Mouse (Mus musculus) stomach, embryonic 15.5 days (tissue): ENCODE data around the gene Rps6ka2. TPM values are rescaled to one million over a fixed set of nuclear protein-coding genes. Genes with fewer than 3 reads are reported as not detected.
"Not testable (repeated sequence)": the region's sequence is repeated elsewhere in the genome, so short reads cannot be mapped to it uniquely, and the experiment has no call there.

Experiments
- ATAC-seq: fragments of 200-750 bp; cut with Nextera tagmentation; 2 replicates; pipeline ENCODE4 v1.8.0; 2017; ENCODE audit warnings: low read depth, moderate number of reproducible peaks, moderate TSS enrichment; ENCODE audit not compliant: insufficient read depth, low FRiP score
- H3K27ac ChIP-seq: fragments of 300-500 bp; sonication (generic); 2 replicates; pipeline ENCODE4 v1.5.1; 2015; ENCODE audit warnings: mild to moderate bottlenecking, inconsistent platforms
- H3K27me3 ChIP-seq: fragments of 300-500 bp; sonication (generic); replicated peaks from 2 replicates; pipeline ENCODE4 v1.6.1; 2015; ENCODE audit warnings: inconsistent platforms
- H3K36me3 ChIP-seq: fragments of 300-500 bp; sonication (generic); 2 replicates; pipeline ENCODE4 v1.6.1; 2015; ENCODE audit warnings: inconsistent platforms
- H3K4me1 ChIP-seq: fragments of 300-500 bp; sonication (generic); 2 replicates; pipeline ENCODE4 v1.6.1; 2015; ENCODE audit warnings: inconsistent platforms
- H3K4me2 ChIP-seq: fragments of 300-500 bp; sonication (generic); 2 replicates; pipeline ENCODE4 v1.6.1; 2015; ENCODE audit warnings: mild to moderate bottlenecking, inconsistent platforms
- H3K4me3 ChIP-seq: fragments of 300-500 bp; sonication (generic); replicated peaks from 2 replicates; pipeline ENCODE4 v1.5.1; 2015; ENCODE audit warnings: inconsistent platforms
- H3K9ac ChIP-seq: fragments of 300-500 bp; sonication (generic); 2 replicates; pipeline ENCODE4 v1.6.1; 2015; ENCODE audit warnings: inconsistent platforms
- H3K9me3 ChIP-seq: fragments of 300-500 bp; sonication (generic); 2 replicates; pipeline ENCODE4 v1.6.1; 2016; ENCODE audit warnings: inconsistent platforms
- WGBS: fragments of 180-500 bp; shearing (Covaris S2); methylation state at CpG from one replicate; pipeline ENCODE4 v1.1.7; 2015; 5-methylcytosine and 5-hydroxymethylcytosine counted together
- polyA plus RNA-seq: library from polyadenylated mRNA; unstranded; fragments of >200 nt; fragmentation: Nextera tagmentation; extraction: Ambion mirVana; gene quantifications from 2 replicates; pipeline ENCODE4 v1.2.1, GENCODE M21; 2015

Rps6ka2 gene
- polyA plus RNA-seq, 1 experiment from 2014 or later = 8.5 TPM

- 81% methylated on average over 1 of the region's 1 CpGs for WGBS
- ATAC-seq = no peak
- Histone ChIP-seq H3K4me2 (no peak overlapping the region), H3K27ac (no peak overlapping the region), H3K27me3 (no peaks in the 10 kb centered on the region), H3K4me3 (no peak overlapping the region), H3K9me3 (no peaks in the 10 kb centered on the region), H3K4me1 (0 out of 2 replicates have a peak, but pooled peaks cover 5% of the 10 kb centered on the region), H3K9ac (no peak overlapping the region), H3K36me3 (no peaks in the 10 kb centered on the region)
These were observed 5.4 kb downstream of the Rps6ka2 start for GRCm38 (mm10) chr17:7175293-7175692.

- Histone ChIP-seq H3K9ac (no peak overlapping the region), H3K4me1 (peaks cover 5% of the 10 kb centered on the region; the same call in 1 of the 2 replicates), H3K27ac (0 out of 2 replicates have a peak overlapping the region, but pooled peaks have one; percentile 0), H3K4me2 (no peak overlapping the region), H3K4me3 (no peak overlapping the region), H3K27me3 (no peaks in the 10 kb centered on the region), H3K9me3 (no peaks in the 10 kb centered on the region), H3K36me3 (no peaks in the 10 kb centered on the region)
- no peak for ATAC-seq
- 35% methylated on average over 2 of the region's 2 CpGs for WGBS
These were observed 6.5 kb downstream of the Rps6ka2 start for GRCm38 (mm10) chr17:7176394-7176793.

GRCm38 (mm10) chr17:7178196-7178595, 8.3 kb downstream of the Rps6ka2 start:
- H3K36me3 ChIP-seq = no peaks in the 10 kb centered on the region
- H3K4me3 ChIP-seq = no peak overlapping the region
- H3K27me3 ChIP-seq = no peaks in the 10 kb centered on the region
- H3K4me2 ChIP-seq = no peak overlapping the region
- no peaks in the 10 kb centered on the region for H3K9me3 ChIP-seq
- H3K4me1 ChIP-seq = peaks cover 5% of the 10 kb centered on the region; the same call in 1 of the 2 replicates
- H3K27ac ChIP-seq = no peak overlapping the region
- ATAC-seq = no peak
- no peak overlapping the region for H3K9ac ChIP-seq
- WGBS = 90% methylated on average over 6 of the region's 6 CpGs

- Histone ChIP-seq H3K4me3 (no peak overlapping the region), H3K4me2 (no peak overlapping the region), H3K9ac (no peak overlapping the region), H3K27me3 (no peaks in the 10 kb centered on the region), H3K4me1 (no peaks in the 10 kb centered on the region; the same call in 1 of the 2 replicates), H3K36me3 (no peaks in the 10 kb centered on the region), H3K27ac (no peak overlapping the region), H3K9me3 (no peaks in the 10 kb centered on the region)
- ATAC-seq = no peak
- WGBS = 49% methylated on average over 9 of the region's 9 CpGs
These were observed 12.3 kb downstream of the Rps6ka2 start for GRCm38 (mm10) chr17:7182187-7182586.

GRCm38 (mm10) chr17:7187037-7187436, 17.1 kb downstream of the Rps6ka2 start:
- not testable (repeated sequence) for H3K36me3 ChIP-seq, H3K4me3 ChIP-seq, H3K4me2 ChIP-seq, H3K27ac ChIP-seq, H3K27me3 ChIP-seq, H3K9me3 ChIP-seq, H3K4me1 ChIP-seq, H3K9ac ChIP-seq, ATAC-seq
- WGBS = 72% methylated on average over 1 of the region's 1 CpGs

GRCm38 (mm10) chr17:7189425-7189824, 19.5 kb downstream of the Rps6ka2 start:
- Histone ChIP-seq H3K27me3 (no peaks in the 10 kb centered on the region), H3K9ac (no peak overlapping the region), H3K4me1 (no peaks in the 10 kb centered on the region), H3K9me3 (no peaks in the 10 kb centered on the region), H3K27ac (no peak overlapping the region), H3K4me3 (no peak overlapping the region), H3K4me2 (no peak overlapping the region), H3K36me3 (no peaks in the 10 kb centered on the region)
- no peak for ATAC-seq
- WGBS = 86% methylated on average over 3 of the region's 3 CpGs

- Histone ChIP-seq H3K36me3 (no peaks in the 10 kb centered on the region), H3K9me3 (no peaks in the 10 kb centered on the region), H3K27me3 (no peaks in the 10 kb centered on the region), H3K4me1 (no peaks in the 10 kb centered on the region), H3K27ac (no peak overlapping the region), H3K4me3 (no peak overlapping the region), H3K4me2 (no peak overlapping the region), H3K9ac (no peak overlapping the region)
- ATAC-seq = no peak
- 78% methylated on average over 10 of the region's 10 CpGs for WGBS
These were observed 20.1 kb downstream of the Rps6ka2 start for GRCm38 (mm10) chr17:7189975-7190374.

- H3K4me1 ChIP-seq = 0 out of 2 replicates have a peak, but pooled peaks cover 4% of the 10 kb centered on the region
- no peak overlapping the region for H3K4me3 ChIP-seq
- H3K4me2 ChIP-seq = no peak overlapping the region
- H3K27me3 ChIP-seq = no peaks in the 10 kb centered on the region
- no peak for ATAC-seq
- H3K9me3 ChIP-seq = no peaks in the 10 kb centered on the region
- H3K27ac ChIP-seq = no peak overlapping the region
- no peak overlapping the region for H3K9ac ChIP-seq
- no peaks in the 10 kb centered on the region for H3K36me3 ChIP-seq
- 59% methylated on average over 7 of the region's 7 CpGs for WGBS
These were observed 24.4 kb downstream of the Rps6ka2 start for GRCm38 (mm10) chr17:7194140-7194840.

GRCm38 (mm10) chr17:7197121-7197925, 27.4 kb downstream of the Rps6ka2 start:
- no peak overlapping the region for H3K4me2 ChIP-seq
- no peak for ATAC-seq
- H3K9ac ChIP-seq = no peak overlapping the region
- H3K4me3 ChIP-seq = no peak overlapping the region
- no peaks in the 10 kb centered on the region for H3K36me3 ChIP-seq
- H3K4me1 ChIP-seq = 0 out of 2 replicates have a peak, but pooled peaks cover 4% of the 10 kb centered on the region
- no peaks in the 10 kb centered on the region for H3K27me3 ChIP-seq
- H3K27ac ChIP-seq = no peak overlapping the region
- WGBS = 50% methylated on average over 9 of the region's 9 CpGs
- no peaks in the 10 kb centered on the region for H3K9me3 ChIP-seq

- H3K9ac ChIP-seq = no peak overlapping the region
- H3K4me1 ChIP-seq = no peaks in the 10 kb centered on the region
- no peaks in the 10 kb centered on the region for H3K27me3 ChIP-seq
- H3K36me3 ChIP-seq = no peaks in the 10 kb centered on the region
- no peak overlapping the region for H3K27ac ChIP-seq
- no peak overlapping the region for H3K4me2 ChIP-seq
- no peaks in the 10 kb centered on the region for H3K9me3 ChIP-seq
- ATAC-seq = no peak
- no peak overlapping the region for H3K4me3 ChIP-seq
- WGBS = 62% methylated on average over 11 of the region's 11 CpGs
These were observed 35.0 kb downstream of the Rps6ka2 start for GRCm38 (mm10) chr17:7204771-7205406.

GRCm38 (mm10) chr17:7206434-7207145, 36.7 kb downstream of the Rps6ka2 start:
- H3K36me3 ChIP-seq = no peaks in the 10 kb centered on the region
- H3K27me3 ChIP-seq = no peaks in the 10 kb centered on the region
- H3K9ac ChIP-seq = no peak overlapping the region
- ATAC-seq = no peak
- no peaks in the 10 kb centered on the region for H3K9me3 ChIP-seq
- H3K27ac ChIP-seq = no peak overlapping the region
- H3K4me1 ChIP-seq = no peaks in the 10 kb centered on the region
- no peak overlapping the region for H3K4me3 ChIP-seq
- H3K4me2 ChIP-seq = no peak overlapping the region
- WGBS = 77% methylated on average over 6 of the region's 6 CpGs
